Mouse (Mus musculus) thymus, postnatal 25 days (tissue): ENCODE results near the gene Il1r2.

ENCODE experiments used
- DNase-seq: peaks from one replicate; pipeline ENCODE4 v3.0.0; 2022

Gene Il1r2

GRCm38 (mm10) chr1:40073779-40074178, at the start of gene Il1r2:
Gene Il1r2 (plus strand): TSS chr1:40074079.
- no peak for DNase-seq

- no peak for DNase-seq
Observed at GRCm38 (mm10) chr1:40024554-40025320, 49.1 kb upstream of the Il1r2 start.

GRCm38 (mm10) chr1:40025416-40025815, 48.5 kb upstream of the Il1r2 start:
- no peak for DNase-seq

- no peak for DNase-seq
Observed at GRCm38 (mm10) chr1:40027116-40027620, 46.7 kb upstream of the Il1r2 start.

- DNase-seq = no peak
Observed at GRCm38 (mm10) chr1:40028207-40028998, 45.5 kb upstream of the Il1r2 start.

- DNase-seq = no peak
Observed at GRCm38 (mm10) chr1:40029597-40029996, 44.3 kb upstream of the Il1r2 start.

GRCm38 (mm10) chr1:40030287-40030975, 43.4 kb upstream of the Il1r2 start:
- no peak for DNase-seq

- no peak for DNase-seq
Observed at GRCm38 (mm10) chr1:40030976-40031356, 42.9 kb upstream of the Il1r2 start.

- DNase-seq = no peak
Observed at GRCm38 (mm10) chr1:40031626-40032025, 42.3 kb upstream of the Il1r2 start.

GRCm38 (mm10) chr1:40033315-40033714, 40.6 kb upstream of the Il1r2 start:
- DNase-seq = no peak

GRCm38 (mm10) chr1:40033743-40034420, 40.0 kb upstream of the Il1r2 start:
- no peak for DNase-seq

- DNase-seq = no peak
Observed at GRCm38 (mm10) chr1:40037831-40038230, 36.0 kb upstream of the Il1r2 start.

- DNase-seq = no peak
Observed at GRCm38 (mm10) chr1:40045686-40046085, 28.2 kb upstream of the Il1r2 start.

- no peak for DNase-seq
Observed at GRCm38 (mm10) chr1:40046600-40046999, 27.3 kb upstream of the Il1r2 start.

- DNase-seq = no peak
Observed at GRCm38 (mm10) chr1:40051157-40051556, 22.7 kb upstream of the Il1r2 start.

GRCm38 (mm10) chr1:40052156-40052555, 21.7 kb upstream of the Il1r2 start:
- no peak for DNase-seq

- no peak for DNase-seq
Observed at GRCm38 (mm10) chr1:40053071-40053470, 20.8 kb upstream of the Il1r2 start.

GRCm38 (mm10) chr1:40055051-40055450, 18.8 kb upstream of the Il1r2 start:
- DNase-seq = no peak

GRCm38 (mm10) chr1:40055963-40056362, 17.9 kb upstream of the Il1r2 start:
- no peak for DNase-seq

GRCm38 (mm10) chr1:40057351-40057750, 16.5 kb upstream of the Il1r2 start:
- no peak for DNase-seq

- no peak for DNase-seq
Observed at GRCm38 (mm10) chr1:40058013-40058412, 15.9 kb upstream of the Il1r2 start.

- no peak for DNase-seq
Observed at GRCm38 (mm10) chr1:40059122-40059774, 14.6 kb upstream of the Il1r2 start.
